Mouse (Mus musculus) ES-Bruce4 (cell line): Measurements from ENCODE around the gene Tbcel. TPM values are rescaled to one million over a fixed set of nuclear protein-coding genes. Genes with fewer than 3 reads are reported as not detected.

Experiments
- H3K27ac ChIP-seq: 2 replicates; pipeline ENCODE4 v1.5.1; 2012; ENCODE audit warnings: low read length, inconsistent platforms; ENCODE audit not compliant: insufficient read depth
- H3K27me3 ChIP-seq: 2 replicates; pipeline ENCODE4 v1.6.1; 2012; ENCODE audit warnings: mild to moderate bottlenecking, low read length, inconsistent platforms; ENCODE audit not compliant: control insufficient read depth, poor library complexity, insufficient read depth, severe bottlenecking
- H3K36me3 ChIP-seq: 2 replicates; pipeline ENCODE4 v1.6.1; 2012; ENCODE audit warnings: inconsistent platforms, mild to moderate bottlenecking, low read length, moderate library complexity; ENCODE audit not compliant: control insufficient read depth, poor library complexity, insufficient read depth, severe bottlenecking
- H3K4me1 ChIP-seq: one replicate; pipeline ENCODE4 v1.8.1; 2011; ENCODE audit warnings: low read length; ENCODE audit not compliant: control insufficient read depth, insufficient read depth
- H3K4me3 ChIP-seq: 2 replicates; pipeline ENCODE4 v1.5.1; 2011; ENCODE audit warnings: low read depth, mild to moderate bottlenecking, low read length
- H3K9ac ChIP-seq: 2 replicates; pipeline ENCODE4 v1.6.1; 2012; ENCODE audit warnings: low read depth, mild to moderate bottlenecking, inconsistent platforms; ENCODE audit not compliant: poor library complexity, severe bottlenecking
- H3K9me3 ChIP-seq: replicated peaks from 2 replicates; pipeline ENCODE4 v1.6.1; 2012; ENCODE audit warnings: mild to moderate bottlenecking, low read length, inconsistent platforms; ENCODE audit not compliant: control insufficient read depth, poor library complexity, insufficient read depth, severe bottlenecking
- CTCF ChIP-seq: IDR thresholded peaks from one replicate; pipeline ENCODE4 v1.8.1; 2011; ENCODE audit warnings: low read depth, low read length
- EP300 ChIP-seq: IDR thresholded peaks from 2 replicates; pipeline ENCODE4 v1.6.1; 2011; ENCODE audit warnings: low read depth, low read length; ENCODE audit not compliant: insufficient read depth
- POLR2A ChIP-seq: IDR thresholded peaks from one replicate; pipeline ENCODE4 v1.8.1; 2011; ENCODE audit warnings: low read length; ENCODE audit not compliant: insufficient read depth
- polyA plus RNA-seq: library from polyadenylated mRNA; stranded (reverse); fragments of >200 nt; gene quantifications from 2 replicates; pipeline ENCODE4 v1.2.4, GENCODE M21; 2011; ENCODE audit warnings: low read depth; ENCODE audit not compliant: missing spikeins, insufficient read depth, insufficient read length

Tbcel gene
- polyA plus RNA-seq, 1 experiment: 27.1 TPM

DNA sequence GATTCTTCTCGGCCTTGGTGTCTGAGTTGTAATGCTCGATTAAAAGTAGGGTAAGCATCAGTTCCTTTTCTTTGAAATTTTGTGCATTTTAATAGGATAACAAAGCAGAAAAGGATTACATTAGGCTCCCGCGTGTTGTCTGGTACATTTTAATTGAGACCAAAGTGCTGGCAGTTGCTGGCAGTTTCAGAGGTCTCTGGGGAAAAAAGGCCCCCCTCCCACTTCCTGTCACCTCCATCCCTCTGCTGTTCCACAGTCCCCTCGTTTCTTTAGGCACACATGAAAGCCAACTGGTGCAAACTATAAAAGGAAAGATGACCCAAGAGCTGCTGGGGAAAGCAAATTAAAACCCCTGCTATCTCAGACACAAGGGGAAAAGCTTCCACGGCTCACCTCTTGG is 25.4 kb upstream of the Tbcel start:
- Histone ChIP-seq H3K36me3 (no peaks in the 10 kb centered on the region), H3K27me3 (no peaks in the 10 kb centered on the region), H3K27ac (no peak overlapping the region), H3K4me1 (no peaks in the 10 kb centered on the region), H3K4me3 (no peak overlapping the region), H3K9ac (no peak overlapping the region), H3K9me3 (no peaks in the 10 kb centered on the region)
- TF ChIP-seq CTCF (no peak), EP300 (no peak), POLR2A (no peak)

- no peaks in the 10 kb centered on the region for H3K27me3 ChIP-seq
- H3K36me3 ChIP-seq: no peaks in the 10 kb centered on the region
- no peaks in the 10 kb centered on the region for H3K9me3 ChIP-seq
- H3K4me1 ChIP-seq: no peaks in the 10 kb centered on the region
- no peak overlapping the region for H3K27ac ChIP-seq
- TF ChIP-seq CTCF: no peak
- TF ChIP-seq EP300: no peak
- TF ChIP-seq POLR2A: no peak
- H3K4me3 ChIP-seq: no peak overlapping the region
- no peak overlapping the region for H3K9ac ChIP-seq
Measured at GRCm38 (mm10) chr9:42531951-42532350, 24.3 kb upstream of the Tbcel start.

GRCm38 (mm10) chr9:42530221-42531152 is 22.9 kb upstream of the Tbcel start:
- Histone ChIP-seq H3K9ac (no peak overlapping the region), H3K4me1 (no peaks in the 10 kb centered on the region), H3K27ac (no peak overlapping the region), H3K27me3 (no peaks in the 10 kb centered on the region), H3K4me3 (no peak overlapping the region), H3K9me3 (no peaks in the 10 kb centered on the region), H3K36me3 (no peaks in the 10 kb centered on the region)
- TF ChIP-seq POLR2A: no peak
- no peak for TF ChIP-seq EP300
- TF ChIP-seq CTCF: no peak

- peak overlapping the region; percentile 41 for H3K9ac ChIP-seq
- H3K27ac ChIP-seq: no peak overlapping the region
- no peaks in the 10 kb centered on the region for H3K9me3 ChIP-seq
- H3K27me3 ChIP-seq: no peaks in the 10 kb centered on the region; the same call in 1 of the 2 replicates
- H3K4me1 ChIP-seq: no peaks in the 10 kb centered on the region
- no peaks in the 10 kb centered on the region for H3K36me3 ChIP-seq
- H3K4me3 ChIP-seq: peak overlapping the region; percentile 54
- TF ChIP-seq CTCF (no peak), POLR2A (no peak), EP300 (no peak)
Measured at GRCm38 (mm10) chr9:42520587-42521084, 13.0 kb upstream of the Tbcel start.

DNA sequence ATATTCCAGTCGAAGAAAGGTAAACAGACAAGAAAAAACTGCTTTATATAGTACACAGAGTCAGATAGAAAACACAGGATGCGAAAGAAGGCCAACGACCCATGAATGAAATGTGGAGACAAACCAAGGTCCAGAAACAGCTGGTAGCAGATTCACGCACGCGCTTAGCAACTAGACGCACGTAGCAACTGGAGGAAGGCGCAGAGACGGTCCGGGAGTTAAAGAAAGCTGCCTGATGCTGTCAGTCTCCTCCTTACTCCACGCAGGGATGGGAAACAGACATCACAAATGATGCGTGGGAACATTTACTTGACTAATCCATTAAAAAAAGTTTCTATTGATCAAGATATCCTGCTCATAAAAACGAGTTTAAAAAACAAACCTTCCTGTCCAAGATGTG is 10.6 kb upstream of the Tbcel start:
- TF ChIP-seq POLR2A (no peak), EP300 (no peak), CTCF (no peak)
- no peaks in the 10 kb centered on the region for H3K9me3 ChIP-seq

DNA sequence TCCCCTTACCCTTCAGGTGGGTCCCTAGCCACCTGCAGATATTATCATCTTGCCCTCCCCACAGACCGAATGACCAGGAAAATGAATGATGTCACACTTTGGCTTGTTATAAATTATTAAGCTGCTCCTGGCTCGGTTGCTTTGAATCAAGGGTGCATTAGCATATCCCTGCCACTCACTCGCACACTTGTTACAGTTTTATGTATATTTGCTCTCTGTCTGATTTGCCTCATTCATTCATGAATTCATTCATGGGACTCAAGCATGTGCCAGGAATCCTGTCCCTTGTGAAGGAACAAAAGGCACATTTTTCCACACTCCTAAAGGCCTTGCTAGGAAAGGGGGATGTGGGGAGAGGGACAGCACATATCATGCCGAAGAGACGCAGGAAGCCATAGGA is 5.5 kb upstream of the Tbcel start:
- H3K27ac ChIP-seq: no peak overlapping the region
- no peaks in the 10 kb centered on the region for H3K27me3 ChIP-seq
- H3K9me3 ChIP-seq: no peaks in the 10 kb centered on the region
- no peak overlapping the region for H3K9ac ChIP-seq
- H3K36me3 ChIP-seq: no peaks in the 10 kb centered on the region
- peaks cover 3% of the 10 kb centered on the region for H3K4me1 ChIP-seq
- no peak overlapping the region for H3K4me3 ChIP-seq
- TF ChIP-seq POLR2A (no peak), CTCF (no peak), EP300 (no peak)

More for the DNA sequence above, 10.6 kb upstream of the Tbcel start:
- H3K4me3 ChIP-seq: no peak overlapping the region
- peaks cover 2% of the 10 kb centered on the region for H3K4me1 ChIP-seq
- H3K27me3 ChIP-seq: no peaks in the 10 kb centered on the region; the same call in 1 of the 2 replicates
- H3K27ac ChIP-seq: no peak overlapping the region
- no peaks in the 10 kb centered on the region for H3K36me3 ChIP-seq
- H3K9ac ChIP-seq: no peak overlapping the region
